Mouse (Mus musculus) fibroblast of lung, adult 2 months (primary cell): ENCODE results near the gene Cript.

Experiments used
- DNase-seq: peaks from one replicate; pipeline ENCODE4 v3.0.0-alpha.2; 2011; ENCODE audit warnings: low read depth

Gene Cript

DNA sequence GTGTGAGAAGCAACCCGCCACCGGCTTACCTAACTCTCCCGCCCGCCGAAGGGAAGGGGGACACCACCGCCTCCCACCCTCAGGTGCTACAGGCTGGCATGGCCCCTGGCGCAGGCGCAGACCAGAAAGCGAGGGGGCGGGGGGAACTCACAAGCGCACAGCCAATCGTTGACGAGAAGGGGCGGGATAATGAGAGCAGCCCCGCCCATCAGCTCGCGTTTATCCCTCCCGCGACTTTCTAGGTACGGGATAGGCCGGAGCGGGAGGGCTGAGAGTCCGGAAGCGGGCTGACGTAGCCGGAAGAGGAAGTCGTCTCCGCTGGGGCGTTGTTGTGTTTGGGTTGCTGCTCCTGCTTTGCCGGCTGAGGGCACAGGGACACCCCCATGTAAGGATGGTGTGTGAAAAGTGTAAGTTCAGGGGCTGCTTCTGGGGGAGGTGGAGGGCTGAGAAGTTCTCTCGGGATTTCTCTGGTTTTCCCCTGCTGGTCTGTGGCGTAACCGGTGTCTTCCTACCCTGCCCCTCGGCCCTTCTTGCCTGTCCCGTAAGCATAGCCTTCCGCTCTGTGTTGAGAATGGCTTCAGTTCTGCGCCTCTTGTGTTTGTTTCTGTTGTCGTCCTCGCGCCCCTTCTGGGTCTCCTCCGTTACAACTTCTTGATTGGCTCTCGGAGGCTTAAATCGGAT lies at the start of gene Cript, which contains the start of gene Pigf:
Cript (plus strand) TSS at position 282 of the 681 bp plus-strand sequence.
Pigf (minus strand) TSS at position 138 of the 681 bp plus-strand sequence.
- peak; percentile 95 for DNase-seq

DNA sequence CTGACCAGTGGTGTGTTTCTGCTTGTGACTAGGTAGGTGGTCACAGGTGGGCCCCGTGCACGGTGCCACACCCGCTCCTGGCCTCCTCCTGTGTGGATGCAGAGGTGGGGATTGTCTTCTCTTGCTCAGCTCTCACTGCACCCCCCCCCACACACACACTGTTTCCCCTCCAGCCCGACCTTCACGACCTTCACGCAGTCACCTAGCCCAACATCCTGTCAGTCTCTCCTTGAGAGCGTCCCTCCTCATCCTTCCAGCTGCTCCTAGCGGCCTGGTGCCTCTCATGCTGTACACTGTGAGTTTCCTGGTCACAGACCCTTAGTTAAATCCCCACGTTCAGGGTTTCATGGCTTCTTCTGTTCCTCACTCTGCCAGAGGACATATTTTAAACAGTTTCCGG lies 49.0 kb upstream of the Cript start:
- no peak for DNase-seq

DNA sequence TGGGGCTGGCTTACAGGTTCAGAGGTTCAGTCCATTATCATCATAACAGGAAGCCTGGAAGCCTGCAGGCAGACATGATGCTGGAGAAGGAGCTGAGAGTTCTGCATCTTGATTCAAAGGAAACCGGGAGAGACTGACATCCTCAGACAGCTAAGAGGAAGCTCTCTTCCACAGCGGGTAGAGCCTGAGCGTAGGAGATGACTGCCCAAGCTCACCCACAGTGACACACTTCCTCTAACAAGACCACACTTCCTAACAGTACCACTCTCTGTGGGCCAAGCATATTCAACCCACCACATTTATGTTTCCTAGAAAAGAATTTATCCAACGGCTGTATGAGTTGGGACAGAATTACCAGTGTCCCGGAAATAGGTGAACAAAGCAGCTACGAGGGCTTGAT lies 46.9 kb upstream of the Cript start:
- DNase-seq: no peak

DNA sequence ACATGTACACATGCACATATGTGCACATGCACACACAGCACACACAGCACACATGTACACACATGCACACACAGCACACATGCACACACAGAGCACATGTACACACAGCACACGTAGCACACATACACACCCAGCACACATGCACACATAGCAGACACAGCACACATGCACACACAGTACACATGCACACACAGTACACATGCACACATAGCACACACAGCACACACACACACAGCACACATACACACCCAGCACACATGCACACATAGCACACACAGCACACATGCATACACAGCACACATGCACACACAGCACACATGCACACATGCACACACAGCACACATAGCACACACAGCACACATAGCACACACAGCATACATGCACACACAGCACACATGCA lies 44.1 kb upstream of the Cript start:
- no peak for DNase-seq

DNA sequence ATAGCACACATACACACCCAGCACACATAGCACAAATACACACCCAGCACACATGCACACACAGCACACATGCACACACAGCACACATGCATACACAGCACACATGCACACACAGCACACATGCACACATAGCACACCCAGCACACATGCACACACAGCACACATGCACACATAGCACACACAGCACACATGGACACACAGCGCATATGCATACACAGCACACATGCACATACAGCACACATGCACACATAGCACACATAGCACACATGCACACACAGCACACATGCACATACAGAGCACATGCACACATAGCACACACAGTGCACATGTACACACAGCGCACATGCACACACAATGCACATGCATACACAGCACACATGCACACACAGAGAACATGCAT lies 43.6 kb upstream of the Cript start:
- DNase-seq: no peak

DNA sequence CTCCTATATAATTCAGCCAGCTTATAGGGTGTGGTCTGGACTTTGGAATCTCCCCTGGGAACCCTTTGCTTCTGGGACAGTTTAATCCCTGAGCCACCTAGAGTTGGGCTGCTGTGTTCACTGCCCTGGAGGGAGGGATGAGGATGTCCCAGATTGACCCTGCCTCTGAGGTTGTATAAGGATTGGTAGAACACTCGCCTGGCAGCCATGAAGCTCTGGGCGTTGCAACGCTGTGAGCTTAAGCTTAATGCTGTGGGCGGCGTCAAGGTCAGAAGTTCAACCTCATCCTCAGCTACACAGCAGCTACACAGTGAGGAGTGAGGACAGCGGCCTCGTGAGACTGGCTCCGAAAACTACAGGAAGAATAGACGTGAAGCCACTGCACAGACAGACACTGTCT lies 42.9 kb upstream of the Cript start:
- no peak for DNase-seq

DNA sequence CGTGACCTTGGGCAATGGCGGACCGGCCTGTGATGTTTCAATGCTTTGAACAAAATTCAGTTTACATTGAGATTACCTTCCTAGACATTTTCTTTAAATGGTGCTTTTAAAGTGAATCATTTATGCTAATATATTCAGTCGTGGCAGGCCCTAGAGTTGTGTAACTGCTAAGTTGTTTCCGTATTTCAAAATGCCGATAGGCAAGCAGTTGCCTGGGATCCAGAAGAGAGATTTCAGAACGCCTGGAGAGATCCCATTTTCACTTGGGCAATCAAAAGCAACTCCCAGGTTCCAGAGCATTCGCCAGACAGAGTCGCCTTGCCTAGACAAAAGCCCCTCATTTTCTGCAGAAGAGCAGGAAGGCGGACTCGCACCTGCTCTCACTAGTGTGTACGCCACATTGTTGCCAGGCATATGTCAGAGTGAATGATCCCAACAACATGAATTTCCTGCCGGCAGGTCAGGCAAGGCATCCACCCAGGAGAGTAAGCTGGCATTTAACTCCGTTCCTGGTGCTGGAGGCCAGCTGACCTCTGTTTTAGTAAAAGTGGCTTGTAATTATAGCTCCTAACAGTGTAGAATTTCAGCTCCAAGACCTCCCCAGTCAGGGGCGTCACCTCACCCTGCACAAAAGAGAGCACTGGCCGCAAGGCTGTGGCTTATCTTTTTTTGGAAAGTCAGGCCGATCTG lies 38.8 kb upstream of the Cript start:
- DNase-seq: peak; percentile 36

DNA sequence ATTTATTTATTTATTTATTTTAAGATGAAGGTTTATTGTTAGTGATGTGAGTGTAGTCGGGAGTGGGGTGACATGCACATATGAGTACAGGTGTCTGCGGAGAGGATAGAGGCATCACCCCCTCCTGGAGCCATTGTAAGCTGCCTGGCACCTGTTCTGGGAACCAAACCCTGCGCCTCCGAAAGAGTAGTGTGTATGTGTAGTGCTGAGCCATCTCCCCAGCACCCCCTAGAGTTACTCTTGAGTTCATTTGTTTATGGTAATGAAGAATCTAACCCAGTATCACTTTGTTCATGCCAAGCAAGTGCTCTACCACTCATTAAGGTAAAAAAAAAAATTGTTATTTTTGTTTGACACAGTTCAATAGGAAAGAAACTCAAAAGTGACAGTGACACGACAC lies 37.2 kb upstream of the Cript start:
- no peak for DNase-seq

DNA sequence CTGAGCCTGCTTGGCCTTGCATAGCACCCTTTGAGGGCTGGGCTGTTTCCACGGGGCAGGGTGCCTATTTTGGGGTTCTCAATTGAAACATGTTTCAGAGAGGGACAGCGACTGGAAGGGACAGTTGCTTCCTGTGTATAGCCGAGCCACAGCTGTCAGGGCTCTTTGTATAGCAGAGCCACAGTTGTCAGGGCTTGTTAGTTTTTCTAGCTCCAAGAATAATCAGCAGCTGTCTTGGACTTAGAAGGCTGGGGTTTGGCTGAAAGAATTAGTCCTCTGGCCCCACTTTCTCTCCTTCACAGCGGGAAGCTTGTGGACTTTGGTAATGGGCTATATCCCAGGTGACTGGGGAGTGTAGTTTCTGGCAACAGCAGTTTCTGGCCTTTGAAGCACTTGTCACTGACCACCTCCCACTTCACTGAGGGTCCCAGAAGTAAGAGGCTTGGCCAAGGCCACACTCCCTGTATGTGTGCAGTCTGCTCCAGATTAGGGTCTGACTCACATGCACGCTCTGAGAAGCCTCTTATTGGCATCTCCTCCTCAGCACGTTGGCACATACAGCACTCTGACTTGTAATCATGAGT lies 36.7 kb upstream of the Cript start:
- DNase-seq: peak; percentile 54

DNA sequence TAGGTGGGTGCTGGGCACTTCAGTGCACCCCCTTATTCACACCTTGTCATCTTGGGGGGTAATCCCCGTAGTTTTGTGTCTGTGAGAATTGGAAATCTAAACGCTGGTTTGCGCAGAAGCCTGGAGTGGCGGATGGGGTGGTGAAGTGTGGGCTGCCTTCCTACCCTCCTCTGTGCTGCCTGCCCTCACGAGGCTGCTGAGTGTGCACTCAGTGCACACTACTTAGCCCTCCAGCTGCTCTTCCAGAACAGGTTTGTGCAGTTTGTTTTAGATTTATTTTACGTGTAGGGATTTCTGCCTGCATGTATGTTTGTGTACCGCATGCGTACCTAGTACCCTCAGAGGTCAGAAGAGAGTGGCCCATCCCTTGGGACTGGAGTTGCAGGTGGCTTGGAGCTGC lies 34.0 kb upstream of the Cript start:
- DNase-seq: no peak

DNA sequence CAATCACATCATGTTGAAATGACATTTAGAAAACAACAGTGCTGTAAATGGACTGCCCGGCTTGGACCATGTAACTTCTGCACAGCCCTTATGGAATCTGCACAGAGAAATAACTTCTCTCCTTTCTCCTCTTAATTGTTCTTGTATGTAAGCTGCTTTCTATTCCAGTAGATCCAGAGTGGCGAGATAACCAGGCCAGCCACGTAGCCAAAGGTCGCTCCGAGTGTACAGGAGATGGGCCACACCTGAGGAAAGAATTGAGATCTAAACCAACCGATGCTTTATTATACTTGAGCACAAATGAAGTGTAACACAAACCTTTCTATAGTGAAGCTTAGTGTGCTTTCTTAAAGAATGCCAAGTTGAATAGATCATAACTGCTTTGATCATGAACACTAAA lies 28.0 kb upstream of the Cript start:
- no peak for DNase-seq

DNA sequence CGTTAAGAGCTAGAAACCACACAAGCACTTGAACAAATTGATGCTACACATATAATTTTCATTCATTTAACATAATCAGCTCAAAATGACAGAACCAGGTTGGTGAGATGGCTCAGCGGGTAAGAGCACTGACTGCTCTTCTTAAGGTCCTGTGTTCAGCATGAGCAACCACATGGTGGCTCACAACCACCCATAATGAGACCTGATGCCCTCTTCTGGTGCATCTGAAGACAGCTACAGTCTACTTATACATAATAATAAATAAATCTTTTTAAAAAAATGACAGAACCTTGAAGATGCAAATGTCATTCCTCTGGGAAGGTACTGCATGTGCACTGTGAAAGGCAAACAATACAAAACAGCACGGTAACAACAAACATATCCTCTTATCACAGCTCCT lies 16.4 kb upstream of the Cript start:
- no peak for DNase-seq

DNA sequence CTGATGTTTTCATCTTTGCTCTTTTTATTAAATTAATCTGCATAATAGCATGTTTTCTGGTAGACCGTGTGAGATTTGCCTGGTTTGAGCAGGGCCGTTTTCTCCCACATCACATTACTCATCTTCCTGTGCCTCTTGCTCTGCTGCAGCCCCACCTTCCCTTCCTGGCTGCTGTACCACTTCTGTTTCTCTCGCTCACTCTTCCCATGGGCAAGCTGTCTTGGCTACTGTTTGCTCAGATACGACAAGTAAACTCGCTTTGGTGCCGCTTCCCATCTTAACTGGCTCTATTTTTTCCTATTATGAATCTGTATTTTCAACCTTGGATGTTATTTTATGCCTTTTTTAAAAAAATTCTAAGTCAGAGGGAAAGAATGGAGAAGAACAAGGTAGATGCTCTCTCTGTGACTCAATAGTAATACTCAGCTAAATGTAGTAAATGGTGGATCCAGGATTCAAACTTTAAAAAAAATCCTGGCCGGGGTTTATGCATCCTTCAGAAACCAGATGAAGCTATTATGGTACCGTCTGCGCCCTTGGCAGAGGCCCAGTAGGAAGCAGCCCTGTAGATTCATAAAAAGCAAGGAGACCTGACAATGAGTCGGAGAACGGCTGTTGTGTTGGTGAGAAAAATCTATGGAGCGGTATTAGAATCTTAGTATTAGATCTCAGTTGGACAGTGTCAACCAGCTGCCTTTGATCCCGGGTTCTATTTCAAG lies 13.9 kb upstream of the Cript start:
- no peak for DNase-seq

DNA sequence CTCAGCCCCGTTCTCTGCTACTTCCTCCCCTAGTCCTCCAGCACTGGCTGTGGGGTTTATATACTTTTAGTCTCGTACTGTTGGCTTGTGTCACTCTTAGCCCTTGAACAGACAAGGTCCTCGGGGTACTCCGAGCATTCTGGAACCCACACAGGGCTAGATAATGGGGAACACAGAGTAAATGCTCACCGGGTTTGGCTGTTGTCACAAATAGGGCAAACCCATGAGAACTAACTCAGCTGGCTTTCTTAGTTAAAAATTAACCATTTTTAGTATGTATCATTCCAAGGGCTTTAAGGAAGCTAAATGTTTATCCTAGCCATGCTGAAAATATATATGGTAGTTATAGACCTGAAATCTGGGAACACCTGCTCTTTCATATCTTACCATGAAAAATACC lies 5.7 kb upstream of the Cript start:
- no peak for DNase-seq

DNA sequence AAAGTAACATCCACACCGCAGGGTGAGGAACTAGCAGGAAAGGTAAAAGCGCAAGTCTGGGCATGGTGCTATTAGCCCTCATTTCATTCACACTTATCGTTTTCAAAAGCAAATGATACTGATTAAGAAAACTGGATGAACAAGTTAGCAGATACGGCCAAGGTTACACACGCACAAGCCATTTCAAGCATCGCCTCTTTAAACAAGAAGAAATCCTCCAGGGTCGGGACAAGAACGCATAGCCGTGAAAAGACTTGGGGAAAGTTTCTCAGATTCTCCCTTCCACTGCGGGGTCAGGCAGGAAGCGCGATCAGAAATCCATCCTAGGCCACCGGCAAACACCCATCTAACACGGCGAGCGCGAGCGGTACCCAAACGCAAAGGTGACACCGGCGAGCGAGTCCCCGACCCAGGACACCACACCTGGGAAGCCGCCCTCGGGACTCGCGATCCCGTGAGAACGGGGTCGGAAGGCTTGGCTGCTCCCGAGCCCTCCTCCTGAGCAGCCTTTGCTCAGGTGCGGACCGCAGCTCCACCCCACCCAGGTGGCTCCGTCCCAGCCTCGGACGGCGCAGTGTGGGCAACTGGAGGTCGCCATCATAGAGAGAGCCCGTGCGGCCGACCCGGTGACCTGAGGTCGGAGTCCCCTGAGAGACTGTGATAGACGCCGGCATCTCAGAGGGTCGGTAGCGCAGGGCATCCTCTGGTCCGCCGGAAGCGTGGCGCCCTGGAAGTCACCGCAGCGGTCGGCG lies 683 bp upstream of the Cript start:
- no peak for DNase-seq

DNA sequence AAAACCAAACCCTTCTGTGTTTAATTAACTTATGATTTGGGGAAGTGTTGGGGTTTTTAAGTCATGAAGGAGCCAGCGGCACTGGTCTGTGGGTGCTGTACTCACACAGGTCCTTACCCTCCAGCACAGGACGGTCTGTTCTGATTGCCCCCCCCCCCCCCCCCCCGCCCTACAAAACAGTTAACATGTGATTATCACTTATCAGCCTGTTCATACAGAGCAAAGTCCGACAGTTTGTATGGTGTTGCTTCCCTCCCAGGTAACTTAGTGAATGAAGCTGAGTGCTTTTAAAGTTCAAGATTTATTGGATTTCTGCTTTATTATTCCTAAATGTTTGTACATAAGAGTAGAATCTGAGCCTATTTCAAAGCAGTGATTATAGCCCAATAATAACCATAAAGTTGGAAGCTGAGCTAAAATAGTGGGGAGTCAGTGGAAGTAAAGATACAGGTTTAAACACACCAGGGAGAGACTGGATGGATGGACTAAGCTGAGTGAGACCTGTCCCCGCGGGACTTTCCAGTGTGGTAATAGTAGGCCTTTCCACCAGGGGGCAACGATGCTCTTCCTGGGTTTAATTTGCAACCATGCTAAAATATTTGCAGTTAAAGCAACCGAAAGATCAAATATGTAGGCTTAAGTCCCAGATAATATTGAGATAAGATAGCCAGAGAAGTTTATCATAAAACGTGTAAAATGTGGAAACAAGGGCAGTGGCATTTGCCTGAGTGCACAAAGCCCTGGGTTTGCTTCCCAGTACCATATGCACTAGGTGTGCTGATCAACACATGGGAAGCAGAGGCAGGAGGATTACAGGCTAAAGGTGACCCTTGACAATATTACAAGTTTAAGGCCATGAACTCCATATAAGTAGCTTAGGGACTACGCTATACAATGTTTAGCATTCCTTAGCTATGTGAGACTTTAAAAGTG lies 11.1 kb downstream of the Cript start:
- DNase-seq: no peak

DNA sequence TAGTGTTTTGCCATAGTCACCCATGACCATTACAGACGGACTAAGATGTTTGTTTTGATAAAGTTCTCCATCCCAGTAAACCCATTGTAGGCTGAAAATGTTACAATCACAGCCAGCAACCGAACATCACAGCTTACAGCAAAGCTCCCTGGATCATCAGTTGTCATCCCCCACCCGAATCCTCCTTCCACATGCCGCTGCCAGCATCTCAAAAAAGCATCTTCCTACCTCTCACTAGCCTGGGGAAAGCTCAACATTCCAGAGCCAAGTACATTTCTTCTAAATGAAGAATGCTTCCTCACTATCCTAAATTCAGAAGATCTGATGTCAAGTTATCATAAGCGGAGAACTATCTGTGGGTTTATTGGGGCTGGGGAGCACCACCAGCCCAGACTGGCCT lies 13.1 kb downstream of the Cript start:
- DNase-seq: no peak

DNA sequence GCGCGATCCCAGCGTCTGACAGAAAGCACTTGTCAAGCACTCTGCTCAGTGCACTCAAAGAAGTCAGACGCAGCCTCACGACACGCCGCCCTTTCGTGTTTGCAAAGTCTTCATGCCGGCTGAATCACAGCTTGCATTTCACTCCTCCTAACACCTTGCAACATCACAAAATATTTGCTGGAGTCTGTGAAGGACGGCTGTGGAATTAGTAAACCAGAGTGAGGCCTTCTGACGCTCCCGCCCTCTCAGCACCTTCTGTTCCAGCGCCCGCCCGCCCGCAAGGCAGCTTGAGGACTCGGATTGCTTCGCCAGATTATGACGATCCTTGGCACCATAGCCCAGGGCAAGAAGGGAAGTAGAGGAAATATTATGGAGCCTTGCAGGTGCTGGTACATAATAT lies 16.4 kb downstream of the Cript start:
- DNase-seq: no peak

DNA sequence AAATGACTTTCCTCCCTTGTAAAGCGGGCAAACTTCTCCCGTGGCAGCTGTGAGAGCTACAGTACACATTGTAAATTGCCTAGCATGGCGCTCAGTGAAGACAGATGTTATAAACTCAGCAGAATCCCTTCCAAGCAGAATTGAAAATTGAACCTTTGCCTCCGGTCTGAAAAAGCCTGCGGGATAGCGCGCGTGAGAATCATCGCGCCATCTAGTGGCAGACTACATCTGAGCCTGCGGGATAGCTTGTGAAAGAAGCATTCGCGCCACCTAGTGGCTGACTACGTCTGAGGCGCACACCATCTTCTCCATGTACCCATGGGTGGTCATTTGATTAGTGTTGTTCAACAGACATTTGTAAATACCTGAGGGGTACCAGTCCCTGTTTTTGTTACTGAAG lies 19.0 kb downstream of the Cript start:
- peak; percentile 76 for DNase-seq

DNA sequence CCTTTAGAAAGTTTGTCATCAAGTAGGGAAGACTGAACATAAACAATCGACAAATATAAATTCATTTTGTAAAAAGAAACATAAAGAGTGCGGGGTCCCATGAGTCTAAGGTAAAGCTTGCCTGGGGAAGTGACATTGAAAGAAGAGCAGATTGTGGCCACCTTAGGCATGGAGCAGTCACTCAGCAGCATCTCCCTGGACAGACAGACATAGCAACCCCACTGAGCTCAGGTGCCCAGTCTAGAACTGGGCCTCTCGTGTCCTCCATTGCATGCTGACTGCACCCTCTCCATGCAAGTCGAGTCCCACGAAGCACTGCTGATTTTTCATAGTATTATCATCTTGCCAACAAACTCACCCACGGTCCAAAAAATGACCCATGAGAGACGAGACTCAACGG lies 19.4 kb downstream of the Cript start:
- DNase-seq: no peak

DNA sequence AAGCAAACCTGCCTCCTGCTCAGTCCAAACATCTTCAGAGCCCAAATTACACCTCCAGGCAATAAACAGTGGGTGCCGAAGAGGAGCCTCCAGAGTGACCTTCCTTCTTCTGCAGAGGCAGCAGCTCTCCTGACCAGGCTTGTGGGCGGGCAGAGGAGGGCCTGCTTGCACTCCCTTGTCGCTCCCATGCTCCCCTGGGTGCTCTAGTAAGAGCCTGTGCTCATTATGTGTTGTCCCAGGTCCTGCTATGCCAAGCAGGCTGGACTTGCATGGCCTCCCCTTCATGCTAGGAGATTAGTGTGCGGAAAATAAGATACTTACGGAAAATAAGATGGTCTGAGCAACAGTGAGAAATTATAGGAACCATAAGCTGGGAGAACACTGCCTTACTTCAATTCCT lies 24.3 kb downstream of the Cript start:
- DNase-seq: no peak
